Mouse (Mus musculus): ENCODE measurements around the gene Ubxn10. TPM values are rescaled to one million over a fixed set of nuclear protein-coding genes. Genes with fewer than 3 reads are reported as not detected.

Ubxn10 gene
- polyA plus RNA-seq, 1 experiment, result 0.04 TPM

DNA sequence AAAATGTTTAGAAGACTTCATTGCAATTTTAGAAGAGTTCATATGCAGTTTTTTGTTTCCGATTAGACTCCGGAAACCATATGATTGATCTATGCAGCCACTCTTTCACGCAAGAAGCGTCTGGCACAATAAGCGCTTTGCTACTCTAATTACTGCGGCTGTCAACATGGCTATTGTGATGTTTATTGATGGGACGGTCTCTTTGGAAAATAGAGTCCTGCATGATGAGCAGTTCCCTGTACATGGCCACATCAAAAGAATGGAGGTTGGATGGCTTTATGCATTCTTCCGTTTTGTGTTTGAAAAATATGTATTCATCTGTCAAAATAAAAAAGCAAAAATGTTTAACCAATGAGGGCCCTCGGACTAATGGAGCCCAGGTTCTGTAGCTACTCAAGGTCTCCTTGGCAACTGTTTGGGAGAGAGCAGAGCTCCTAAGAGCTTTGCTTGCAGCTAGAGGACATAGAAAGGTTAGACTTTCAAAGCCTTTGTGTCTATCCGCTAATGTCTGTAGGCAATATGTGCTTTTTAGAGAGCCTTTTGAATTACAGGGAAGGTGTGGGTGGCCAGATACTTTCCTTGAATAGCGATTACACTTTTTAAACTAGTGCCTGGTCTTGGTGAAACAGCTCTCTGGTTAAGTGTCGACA lies 43.8 kb downstream of the Ubxn10 start:
- peaks cover 77% of the 10 kb centered on the region for H3K27me3 ChIP-seq (replicated peaks)
- TF ChIP-seq FLI1 (IDR thresholded peaks at IDR 0.05; ENCODE audit: low read length) (no peak), GATA1 (IDR thresholded peaks at IDR 0.05; ENCODE audit: borderline replicate concordance, low read length) (no peak)

DNA sequence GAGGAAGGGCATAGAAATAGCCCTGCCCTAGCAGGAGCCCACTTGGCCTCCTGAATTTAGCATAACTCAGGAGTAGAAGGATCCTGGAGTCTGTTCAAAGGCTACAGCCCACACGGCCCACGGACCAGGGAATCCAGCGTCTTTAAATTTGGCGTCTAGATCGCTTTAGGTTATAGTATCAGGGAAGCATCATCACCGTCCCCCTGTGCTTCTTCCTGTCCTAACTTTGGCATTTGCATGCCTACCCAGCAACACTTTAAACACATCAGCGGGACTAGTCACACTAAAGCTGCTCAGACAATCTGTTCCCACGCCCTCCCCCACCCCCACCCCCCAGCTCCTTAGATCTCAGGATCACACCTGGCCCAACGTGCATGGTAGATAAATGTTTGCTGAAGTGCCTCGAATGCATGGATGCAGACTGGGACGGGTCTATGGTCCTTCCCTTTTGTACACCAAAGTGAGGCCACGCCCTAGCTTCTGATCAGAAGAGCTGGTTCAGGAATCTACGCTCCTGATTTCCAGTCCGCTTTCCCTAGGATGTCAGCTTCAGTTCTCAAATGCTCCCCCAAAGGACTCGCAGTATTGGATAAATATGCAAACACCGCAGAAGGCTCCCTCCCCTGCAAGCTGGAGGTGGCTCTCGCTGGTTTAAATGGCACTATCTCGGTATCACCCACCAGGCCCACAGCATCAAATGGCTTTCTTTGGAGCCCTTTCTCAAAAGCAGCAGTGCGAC lies 45.4 kb downstream of the Ubxn10 start:
- no peak overlapping the region for H3K4me3 ChIP-seq (replicated peaks)
- H3K4me1 ChIP-seq, result no peaks in the 10 kb centered on the region
- TF ChIP-seq FLI1 (IDR thresholded peaks at IDR 0.05; ENCODE audit: low read length) (no peak), GATA1 (IDR thresholded peaks at IDR 0.05; ENCODE audit: borderline replicate concordance, low read length) (no peak)
- no peaks in the 10 kb centered on the region for H3K9me3 ChIP-seq
- H3K36me3 ChIP-seq (replicated peaks; ENCODE audit: low read length), result no peaks in the 10 kb centered on the region
- peaks cover 75% of the 10 kb centered on the region for H3K27me3 ChIP-seq (replicated peaks)

More for the DNA sequence above, 43.8 kb downstream of the Ubxn10 start:
- Histone ChIP-seq H3K36me3 (replicated peaks; ENCODE audit: low read length) (no peaks in the 10 kb centered on the region), H3K4me1 (no peaks in the 10 kb centered on the region), H3K9me3 (no peaks in the 10 kb centered on the region), H3K4me3 (replicated peaks) (no peak overlapping the region)

DNA sequence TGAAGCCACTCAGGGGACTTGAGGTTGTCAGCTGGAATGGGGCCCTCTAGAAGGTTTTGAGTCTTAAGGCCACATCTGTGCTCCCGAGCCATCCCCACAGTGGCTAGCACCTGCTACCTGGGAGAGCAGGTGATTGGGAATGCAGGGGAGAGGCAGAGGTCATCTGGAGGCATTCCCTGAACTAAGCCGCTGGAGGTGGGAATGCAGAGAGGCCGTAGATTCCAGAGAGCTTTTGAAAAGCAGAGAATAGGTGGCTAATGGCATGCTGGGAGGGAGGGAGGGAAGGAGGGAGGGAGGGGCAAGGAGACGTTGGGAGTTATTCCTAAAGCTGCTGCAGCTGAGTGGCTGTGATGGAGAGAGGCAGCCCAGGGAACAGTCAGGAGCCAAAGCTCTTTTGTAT lies 46.4 kb downstream of the Ubxn10 start:
- TF ChIP-seq FLI1 (IDR thresholded peaks at IDR 0.05; ENCODE audit: low read length) (no peak), GATA1 (IDR thresholded peaks at IDR 0.05; ENCODE audit: borderline replicate concordance, low read length) (no peak)
- Histone ChIP-seq H3K36me3 (replicated peaks; ENCODE audit: low read length) (no peaks in the 10 kb centered on the region), H3K4me3 (replicated peaks) (no peak overlapping the region), H3K4me1 (no peaks in the 10 kb centered on the region), H3K27me3 (replicated peaks) (peaks cover 75% of the 10 kb centered on the region), H3K9me3 (no peaks in the 10 kb centered on the region)

DNA sequence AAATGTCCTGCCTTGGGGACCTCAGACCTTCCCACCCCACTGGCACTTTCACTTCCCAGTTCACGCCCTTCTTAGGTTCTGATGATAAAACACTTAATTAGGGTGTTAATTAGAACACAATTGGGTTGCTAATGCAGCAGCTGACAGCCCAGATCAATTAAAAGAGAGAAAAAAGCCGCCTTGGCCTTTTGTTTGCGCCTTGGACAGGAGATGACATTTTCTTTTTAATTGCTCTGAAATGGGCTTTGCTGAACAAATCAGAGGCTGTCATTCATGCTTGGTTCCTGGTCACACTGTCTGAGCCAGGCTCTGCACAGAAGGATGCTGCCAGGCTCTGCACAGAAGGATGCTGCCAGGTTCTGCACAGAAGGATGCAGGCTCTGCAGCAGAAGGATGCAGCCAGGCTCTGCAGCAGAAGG lies 47.9 kb downstream of the Ubxn10 start:
- TF ChIP-seq GATA1 (IDR thresholded peaks at IDR 0.05; ENCODE audit: borderline replicate concordance, low read length) (no peak), FLI1 (IDR thresholded peaks at IDR 0.05; ENCODE audit: low read length) (no peak)
- Histone ChIP-seq H3K27me3 (replicated peaks) (peaks cover 76% of the 10 kb centered on the region), H3K36me3 (replicated peaks; ENCODE audit: low read length) (no peaks in the 10 kb centered on the region), H3K4me1 (no peaks in the 10 kb centered on the region), H3K4me3 (replicated peaks) (no peak overlapping the region), H3K9me3 (no peaks in the 10 kb centered on the region)

DNA sequence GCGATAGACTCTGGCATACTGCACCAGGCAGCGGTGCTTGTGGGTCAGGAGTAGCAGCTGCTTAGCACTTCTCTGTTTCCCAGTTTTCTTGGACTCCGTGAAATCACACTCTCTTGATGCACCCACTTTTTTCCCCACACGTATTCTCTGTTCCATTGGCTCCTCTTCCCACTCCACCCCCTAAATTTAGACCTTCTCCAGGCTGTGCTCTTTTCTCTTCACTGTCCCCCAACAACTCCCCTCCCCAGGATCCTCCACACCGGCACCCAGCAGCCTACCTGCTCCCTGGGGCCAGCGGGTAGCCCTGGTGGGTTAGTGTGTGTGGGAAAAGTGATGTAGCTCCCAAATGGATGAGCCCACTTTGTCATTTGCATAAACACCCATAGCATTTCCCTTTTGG lies 51.2 kb downstream of the Ubxn10 start:
- peaks cover 4% of the 10 kb centered on the region; the same call in 1 of the 2 replicates for H3K9me3 ChIP-seq
- H3K27me3 ChIP-seq (replicated peaks), result peaks cover 51% of the 10 kb centered on the region
- no peak for TF ChIP-seq GATA1 (IDR thresholded peaks at IDR 0.05; ENCODE audit: borderline replicate concordance, low read length)
- no peak for TF ChIP-seq FLI1 (IDR thresholded peaks at IDR 0.05; ENCODE audit: low read length)
- H3K36me3 ChIP-seq (replicated peaks; ENCODE audit: low read length), result no peaks in the 10 kb centered on the region
- no peaks in the 10 kb centered on the region for H3K4me1 ChIP-seq
- no peak overlapping the region for H3K4me3 ChIP-seq (replicated peaks)

DNA sequence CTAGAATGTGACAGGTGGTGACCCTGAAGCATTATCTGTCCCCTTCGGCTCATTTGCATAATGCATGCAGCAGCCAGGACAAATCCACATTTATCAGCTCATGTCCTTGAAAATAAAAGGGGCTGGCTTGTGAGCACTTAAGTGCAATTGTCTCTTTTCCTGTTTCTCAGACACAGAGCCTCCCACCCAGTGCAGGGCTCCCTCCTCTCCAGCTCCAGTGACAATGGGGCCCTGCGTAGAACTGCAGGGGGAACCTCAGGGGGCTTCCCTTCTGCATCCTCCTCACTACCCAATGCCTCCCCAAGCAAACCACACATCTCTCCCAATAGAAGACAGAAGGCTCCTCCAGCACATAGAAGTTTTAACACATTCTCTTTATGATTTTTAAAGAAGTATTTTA lies 54.2 kb downstream of the Ubxn10 start:
- TF ChIP-seq FLI1 (IDR thresholded peaks at IDR 0.05; ENCODE audit: low read length) (no peak), GATA1 (IDR thresholded peaks at IDR 0.05; ENCODE audit: borderline replicate concordance, low read length) (no peak)
- peaks cover 4% of the 10 kb centered on the region; the same call in 1 of the 2 replicates for H3K9me3 ChIP-seq
- no peaks in the 10 kb centered on the region for H3K36me3 ChIP-seq (replicated peaks; ENCODE audit: low read length)
- H3K4me3 ChIP-seq (replicated peaks), result no peak overlapping the region
- H3K4me1 ChIP-seq, result no peaks in the 10 kb centered on the region
- peaks cover 27% of the 10 kb centered on the region for H3K27me3 ChIP-seq (replicated peaks)

DNA sequence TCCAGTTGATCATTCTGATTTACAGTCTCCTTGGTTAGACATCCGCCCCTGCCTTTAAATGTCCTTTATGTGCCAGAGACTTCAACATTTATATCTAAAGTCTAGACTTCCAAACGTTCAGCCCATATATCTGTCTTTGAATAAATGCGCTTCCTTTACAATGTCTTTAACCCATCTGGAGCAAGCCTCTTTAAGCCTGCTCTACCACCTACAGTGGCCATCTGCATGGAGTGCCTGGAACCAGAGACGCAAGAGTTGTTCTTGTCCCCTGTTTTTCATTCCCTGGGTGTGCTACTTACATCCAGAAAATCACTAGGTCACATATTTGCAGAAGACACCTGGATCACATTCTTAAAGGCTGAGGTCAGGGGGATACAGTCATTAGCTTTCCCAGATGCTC lies 56.8 kb downstream of the Ubxn10 start:
- Histone ChIP-seq H3K36me3 (replicated peaks; ENCODE audit: low read length) (no peaks in the 10 kb centered on the region), H3K4me3 (replicated peaks) (no peak overlapping the region), H3K4me1 (no peaks in the 10 kb centered on the region), H3K27me3 (replicated peaks) (peaks cover 31% of the 10 kb centered on the region), H3K9me3 (peaks cover 9% of the 10 kb centered on the region; the same call in 1 of the 2 replicates)
- TF ChIP-seq GATA1 (IDR thresholded peaks at IDR 0.05; ENCODE audit: borderline replicate concordance, low read length) (no peak), FLI1 (IDR thresholded peaks at IDR 0.05; ENCODE audit: low read length) (no peak)

DNA sequence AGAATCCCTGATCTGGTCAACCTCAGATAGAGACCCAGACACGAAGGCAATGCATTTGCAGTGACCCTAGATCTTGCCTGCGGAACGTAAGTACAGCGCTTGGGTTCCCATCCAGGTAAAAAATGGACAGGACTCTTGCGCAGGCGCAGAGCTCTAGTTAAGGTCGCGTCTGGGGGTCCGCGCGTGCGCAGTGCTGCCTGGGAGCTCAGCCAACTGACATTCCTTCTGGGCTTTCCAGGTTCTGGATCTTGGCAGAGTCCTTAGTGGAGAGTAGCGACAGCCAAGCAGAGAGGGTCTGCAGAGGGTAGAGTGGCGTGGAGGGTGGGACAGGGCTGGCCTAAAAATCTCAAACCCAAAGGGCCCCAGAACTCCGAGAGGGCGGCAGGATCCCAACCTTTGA lies 59.4 kb downstream of the Ubxn10 start:
- Histone ChIP-seq H3K9me3 (peaks cover 9% of the 10 kb centered on the region; the same call in 1 of the 2 replicates), H3K27me3 (replicated peaks) (peaks cover 34% of the 10 kb centered on the region), H3K4me1 (no peaks in the 10 kb centered on the region), H3K36me3 (replicated peaks; ENCODE audit: low read length) (no peaks in the 10 kb centered on the region), H3K4me3 (replicated peaks) (no peak overlapping the region)
- TF ChIP-seq GATA1 (IDR thresholded peaks at IDR 0.05; ENCODE audit: borderline replicate concordance, low read length), result no peak
- no peak for TF ChIP-seq FLI1 (IDR thresholded peaks at IDR 0.05; ENCODE audit: low read length)

DNA sequence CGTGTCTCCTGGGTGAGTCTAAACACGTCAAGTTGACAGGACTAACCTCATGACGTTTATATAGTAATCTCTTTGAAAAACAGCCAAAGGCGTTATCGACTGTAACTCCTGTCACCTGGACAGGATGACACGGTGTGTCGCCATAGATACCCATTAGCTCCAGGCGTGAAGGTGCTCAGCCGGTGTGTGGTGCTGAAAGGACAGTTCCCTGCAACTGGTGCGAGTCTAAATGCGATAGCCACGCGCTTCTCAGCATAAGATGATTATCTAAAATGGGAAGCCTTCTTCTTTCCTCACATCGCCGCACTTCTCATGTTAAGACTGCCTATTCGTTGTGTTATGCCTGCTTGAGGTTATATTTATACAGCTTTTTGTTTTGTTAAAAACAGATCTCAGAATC lies 60.5 kb downstream of the Ubxn10 start:
- H3K36me3 ChIP-seq (replicated peaks; ENCODE audit: low read length), result no peaks in the 10 kb centered on the region
- no peak for TF ChIP-seq GATA1 (IDR thresholded peaks at IDR 0.05; ENCODE audit: borderline replicate concordance, low read length)
- no peak for TF ChIP-seq FLI1 (IDR thresholded peaks at IDR 0.05; ENCODE audit: low read length)
- H3K4me3 ChIP-seq (replicated peaks), result no peak overlapping the region
- peaks cover 37% of the 10 kb centered on the region for H3K27me3 ChIP-seq (replicated peaks)
- H3K4me1 ChIP-seq, result no peaks in the 10 kb centered on the region
- 0 out of 2 replicates have a peak, but pooled peaks cover 5% of the 10 kb centered on the region for H3K9me3 ChIP-seq

DNA sequence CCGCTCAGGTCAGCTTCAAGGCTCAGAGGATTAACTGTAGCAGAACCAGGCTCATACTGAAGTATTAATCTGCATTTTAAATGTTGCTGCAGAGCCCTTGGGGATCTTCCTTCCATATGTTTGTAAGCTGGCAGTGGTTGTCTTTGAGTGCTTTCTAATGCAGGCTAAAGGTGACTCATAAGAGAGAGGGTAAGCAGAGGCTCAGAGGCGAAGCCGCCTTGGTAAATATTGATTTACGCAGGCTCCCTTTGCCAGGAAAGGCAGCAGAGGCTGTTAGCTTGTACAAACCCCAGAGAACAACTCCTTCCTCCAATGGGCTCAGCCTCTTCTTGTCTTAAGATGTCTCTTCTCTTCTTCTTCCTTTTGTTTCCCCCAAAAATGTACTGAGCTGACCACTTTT lies 64.8 kb downstream of the Ubxn10 start:
- H3K27me3 ChIP-seq (replicated peaks), result peaks cover 48% of the 10 kb centered on the region
- no peak overlapping the region for H3K4me3 ChIP-seq (replicated peaks)
- H3K36me3 ChIP-seq (replicated peaks; ENCODE audit: low read length), result no peaks in the 10 kb centered on the region
- no peak for TF ChIP-seq GATA1 (IDR thresholded peaks at IDR 0.05; ENCODE audit: borderline replicate concordance, low read length)
- TF ChIP-seq FLI1 (IDR thresholded peaks at IDR 0.05; ENCODE audit: low read length), result no peak
- H3K9me3 ChIP-seq, result 0 out of 2 replicates have a peak, but pooled peaks cover 5% of the 10 kb centered on the region
- H3K4me1 ChIP-seq, result no peaks in the 10 kb centered on the region
